Mouse (Mus musculus) right cerebral cortex, postnatal 14 days (tissue): ENCODE data around the gene Ubtd2.
A peak's percentile ranks its signal among the peaks of the same experiment; 100 is the strongest.

Source experiments
- DNase-seq: peaks from one replicate; pipeline ENCODE4 v3.0.0; 2022

The Ubtd2 gene

DNA sequence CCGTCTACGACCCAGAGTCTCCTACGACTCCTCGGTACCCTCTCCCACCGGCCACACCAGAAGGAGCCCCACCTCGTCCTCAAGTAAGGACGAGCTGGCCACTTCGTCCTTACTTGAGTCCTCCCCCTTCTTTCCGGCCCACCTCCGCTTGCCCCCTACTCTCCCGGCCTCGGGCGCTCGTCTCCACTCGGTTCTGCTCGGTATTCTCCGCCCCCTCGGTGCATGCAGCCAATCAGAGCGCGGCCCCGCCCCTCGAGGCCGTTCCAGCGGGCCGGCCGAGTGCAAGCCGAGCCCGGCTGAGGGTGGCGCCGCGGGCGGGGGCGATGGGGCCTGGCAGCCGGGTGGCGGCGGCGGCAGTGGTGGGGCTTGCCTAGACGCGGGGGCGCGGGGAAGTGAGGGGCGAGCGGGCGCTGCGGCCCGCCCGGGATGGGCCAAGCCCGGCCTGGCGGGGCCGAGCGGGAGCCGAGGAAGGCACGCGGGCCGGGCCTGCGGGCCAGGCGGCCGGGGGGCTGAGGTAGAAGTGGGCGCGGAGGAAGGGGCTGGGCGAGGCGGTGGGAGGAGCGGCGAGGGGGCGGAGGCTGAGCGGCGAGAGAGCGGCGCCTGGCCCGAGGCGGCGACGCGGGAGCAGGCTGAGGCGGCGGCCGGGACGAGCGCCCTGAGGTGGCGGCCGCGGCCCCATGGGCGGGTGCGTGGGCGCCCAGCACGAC is at the start of gene Ubtd2:
Gene Ubtd2, plus strand, starts transcription at position 571 of the 707 bp plus-strand sequence.
- DNase-seq: peak; percentile 96

DNA sequence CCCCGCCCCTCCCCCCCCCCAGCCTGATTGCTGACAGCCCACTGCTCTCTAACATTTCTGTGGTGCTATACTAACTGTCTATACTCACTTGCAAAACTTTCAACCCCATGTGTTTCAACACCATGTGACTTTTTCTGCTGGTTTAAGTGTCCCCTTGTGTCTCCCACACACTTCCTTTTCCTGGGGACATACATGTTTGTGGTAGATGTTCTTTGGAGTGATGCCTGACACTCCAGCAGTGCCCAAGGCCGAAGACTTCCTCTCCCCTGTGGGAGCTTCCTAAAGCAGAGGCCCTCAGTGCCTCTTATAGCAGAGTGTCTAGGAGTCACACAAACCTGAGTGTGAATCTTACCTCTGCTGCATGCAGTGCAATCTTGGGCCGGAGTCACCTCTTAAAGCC is 47.3 kb upstream of the Ubtd2 start:
- DNase-seq: no peak

DNA sequence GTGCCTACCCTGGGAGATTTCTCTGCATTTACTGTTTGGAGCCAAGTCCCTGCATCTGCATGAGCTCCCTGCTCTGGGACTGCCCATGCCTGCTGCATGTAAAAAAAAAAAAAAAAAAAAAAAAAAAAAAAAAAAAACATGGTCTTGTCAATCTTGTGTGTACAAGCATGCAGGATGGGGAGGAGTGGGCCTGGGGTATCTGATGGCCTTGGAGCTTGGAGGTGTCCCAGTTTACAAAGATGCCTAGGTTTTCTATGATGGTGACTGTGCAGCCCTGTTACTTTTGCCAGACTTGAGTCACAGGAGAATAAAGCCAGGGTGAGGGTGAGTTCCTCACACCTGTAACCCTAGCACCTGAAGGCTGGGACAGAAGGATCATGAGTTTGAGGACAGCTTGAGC is 46.1 kb upstream of the Ubtd2 start:
- no peak for DNase-seq

DNA sequence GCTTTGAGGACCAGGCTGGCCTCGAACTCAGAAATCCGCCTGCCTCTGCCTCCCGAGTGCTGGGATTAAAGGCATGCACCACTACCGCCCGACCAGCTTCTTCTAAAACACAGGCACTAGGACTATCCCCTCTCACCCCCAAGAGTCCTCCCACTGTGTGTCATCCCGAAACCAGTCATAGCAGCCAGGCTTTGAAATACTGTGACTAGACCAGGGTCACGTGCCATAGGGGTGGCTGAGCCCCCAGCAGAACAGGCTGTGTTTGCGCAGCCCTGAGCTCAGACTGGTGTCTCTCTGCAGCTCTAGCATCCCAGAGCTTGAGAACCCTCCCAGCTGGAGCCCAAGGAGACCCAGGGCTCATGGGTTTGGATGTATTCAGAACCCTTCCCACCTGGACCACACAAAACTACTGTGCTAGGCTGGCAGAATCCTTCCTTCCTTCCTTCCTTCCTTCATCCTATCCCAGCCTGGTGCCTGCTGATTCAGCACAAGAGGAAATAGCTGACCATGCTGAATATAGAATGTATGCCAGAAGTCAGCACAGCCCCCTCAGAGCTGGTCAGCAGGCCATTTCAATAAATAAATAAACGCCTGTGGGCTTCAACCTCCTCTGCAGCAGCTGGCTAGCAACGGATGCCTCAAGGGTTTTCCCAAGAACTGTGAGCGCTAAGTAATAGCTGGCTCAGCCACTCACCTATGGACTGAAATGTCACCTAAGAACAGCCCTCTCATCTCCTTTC is 45.2 kb upstream of the Ubtd2 start:
- no peak for DNase-seq

DNA sequence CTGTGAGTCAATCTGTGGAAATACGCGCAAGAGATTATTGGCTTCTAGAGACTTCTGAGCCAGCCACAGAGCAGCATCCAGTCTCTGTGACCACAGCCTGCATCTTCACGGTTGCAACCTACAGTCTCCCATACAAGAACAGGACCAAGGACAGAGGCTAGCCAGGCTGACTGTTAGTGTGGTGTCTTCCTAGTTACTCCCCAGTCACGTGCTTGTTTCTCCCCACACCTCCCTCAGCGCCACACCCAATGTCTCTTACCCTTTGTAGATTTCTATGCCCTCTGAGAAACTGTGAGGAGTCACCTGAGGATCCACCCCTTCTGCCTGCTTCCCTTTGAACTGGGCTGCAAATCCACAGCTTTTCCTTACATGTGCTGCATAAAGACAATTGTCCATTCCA is 35.2 kb upstream of the Ubtd2 start:
- no peak for DNase-seq

DNA sequence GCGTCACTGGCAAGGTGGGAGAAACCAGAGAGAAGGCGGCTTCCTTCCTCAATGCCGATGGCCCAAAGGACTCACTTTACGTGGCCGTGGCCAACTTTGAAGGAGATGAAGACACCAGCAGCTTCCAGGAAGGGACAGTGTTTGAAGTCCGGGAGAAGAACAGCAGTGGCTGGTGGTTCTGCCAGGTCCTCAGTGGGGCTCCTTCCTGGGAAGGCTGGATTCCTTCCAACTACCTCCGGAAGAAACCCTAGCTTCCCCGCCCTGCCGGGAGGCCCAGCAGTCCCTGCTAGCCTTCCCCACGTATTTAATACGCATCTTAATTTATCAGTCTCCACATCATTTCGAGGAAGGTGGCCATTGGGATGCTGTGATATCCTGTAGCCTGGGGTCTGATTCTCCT is 31.9 kb upstream of the Ubtd2 start:
- DNase-seq: no peak

DNA sequence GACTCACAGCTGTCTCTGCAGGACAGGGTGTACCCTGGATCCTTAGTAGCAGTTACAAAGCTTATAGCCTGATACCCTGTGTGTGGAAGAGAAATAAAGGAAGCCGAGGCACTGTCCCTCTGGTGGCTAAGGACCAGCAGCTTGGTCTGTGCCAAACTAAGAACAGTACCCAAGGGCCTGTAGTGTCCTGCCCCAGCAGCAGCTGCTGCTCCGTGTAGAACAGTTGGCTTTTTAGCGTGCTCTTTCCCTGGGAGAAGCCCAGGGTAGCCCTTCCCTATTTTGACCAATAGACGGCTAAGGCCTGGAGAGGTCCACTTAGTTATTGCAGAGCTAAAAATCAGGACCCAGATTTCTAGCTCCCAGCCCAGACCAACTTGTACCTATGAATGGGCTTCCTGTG is 30.6 kb upstream of the Ubtd2 start:
- DNase-seq: no peak

DNA sequence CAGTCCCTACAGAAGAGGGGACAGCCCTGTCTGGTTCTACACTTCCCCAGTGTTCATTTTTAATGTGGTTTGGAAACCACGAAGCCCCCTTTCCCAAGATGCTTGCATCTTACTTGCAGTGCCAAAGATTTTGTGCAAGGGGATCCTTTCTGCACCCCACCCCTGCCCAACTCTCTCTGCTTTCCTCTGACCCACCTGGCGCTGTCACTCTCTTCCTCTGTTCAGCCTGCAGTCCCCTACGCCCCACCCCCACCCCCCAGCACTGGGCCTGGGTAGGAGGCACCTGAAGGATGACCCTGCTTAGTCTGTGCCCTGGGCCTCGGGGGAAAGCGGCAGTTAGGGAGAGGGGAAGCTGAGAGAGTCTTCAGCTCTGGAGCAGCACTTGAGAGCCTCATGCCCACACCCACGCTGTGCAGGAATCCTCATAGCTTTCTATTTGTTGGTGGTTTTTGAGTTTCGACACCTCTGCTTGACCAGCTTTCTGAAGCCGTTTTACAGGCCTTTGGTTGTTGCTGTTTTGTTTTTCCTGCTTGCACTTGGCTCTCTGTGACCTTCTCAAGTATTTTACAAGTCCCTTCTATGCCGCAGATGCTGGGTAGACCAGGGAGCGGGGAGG is 30.0 kb upstream of the Ubtd2 start:
- DNase-seq: no peak

DNA sequence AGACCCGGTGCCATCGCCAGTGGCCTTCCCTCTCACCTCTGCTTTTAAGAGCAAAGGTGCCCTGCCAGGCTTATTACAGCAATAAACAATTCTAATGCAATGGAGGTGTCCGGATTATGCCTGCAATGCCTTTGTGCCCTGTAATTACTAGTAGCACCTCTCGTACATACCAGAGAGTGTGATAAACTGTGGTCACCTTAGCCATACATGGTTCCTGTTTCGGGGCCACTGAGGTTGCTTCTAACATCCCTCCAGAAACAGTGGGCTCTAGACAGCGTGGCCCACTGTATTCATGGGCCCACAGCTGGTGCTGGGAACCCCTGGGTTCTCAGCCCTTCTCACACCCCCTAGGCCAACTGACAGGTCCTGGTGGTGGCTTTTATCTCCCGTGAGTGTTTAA is 27.6 kb upstream of the Ubtd2 start:
- DNase-seq: no peak

DNA sequence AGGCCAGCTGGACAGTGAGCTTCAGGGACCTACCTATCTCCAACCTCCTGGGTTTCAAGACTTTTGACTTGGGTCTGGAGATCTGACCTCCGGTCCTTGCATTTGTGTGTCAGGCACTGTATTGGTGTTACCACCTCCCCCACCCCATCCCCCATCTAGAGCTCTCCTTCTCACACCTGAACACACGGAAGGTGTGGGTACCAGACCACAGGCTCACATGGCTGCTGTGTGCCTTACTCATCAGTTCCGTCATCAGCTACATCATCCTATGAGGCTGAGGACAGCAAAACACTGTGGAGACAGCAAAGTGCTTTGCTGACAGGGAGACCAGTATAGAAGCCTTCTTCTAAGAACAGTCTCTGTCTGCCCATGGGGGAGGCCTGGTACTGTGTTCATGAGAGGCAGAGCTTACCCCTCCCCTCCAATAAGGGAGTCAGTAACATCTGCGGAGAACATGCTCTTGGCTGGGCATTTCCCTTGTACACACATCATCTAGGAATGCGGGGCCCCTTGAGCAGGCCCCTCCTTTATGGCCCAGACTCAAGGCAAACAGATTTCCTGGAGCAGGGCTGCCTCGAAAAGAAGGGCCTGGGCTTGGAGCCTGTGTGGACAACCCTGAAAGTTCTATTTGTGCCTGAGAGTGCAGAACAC is 19.6 kb upstream of the Ubtd2 start:
- no peak for DNase-seq

DNA sequence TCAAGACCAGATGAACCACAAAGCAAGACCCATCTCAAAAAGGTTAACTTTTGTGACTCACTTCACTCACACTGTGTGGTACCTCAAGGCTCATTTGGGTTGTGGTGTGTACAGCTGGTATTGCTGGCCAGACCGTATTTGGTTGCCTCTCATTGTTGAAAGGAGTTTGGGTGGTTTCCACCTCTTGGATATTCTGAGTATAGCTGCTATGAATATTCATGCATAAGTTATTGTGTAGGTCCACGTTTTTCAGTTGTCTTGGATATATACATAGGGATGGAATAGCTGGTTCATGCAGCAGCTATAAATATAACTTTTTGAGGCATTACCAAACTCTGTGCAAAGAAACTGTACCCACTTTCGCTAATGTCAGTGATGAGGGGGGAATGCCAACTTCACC is 12.6 kb upstream of the Ubtd2 start:
- no peak for DNase-seq

DNA sequence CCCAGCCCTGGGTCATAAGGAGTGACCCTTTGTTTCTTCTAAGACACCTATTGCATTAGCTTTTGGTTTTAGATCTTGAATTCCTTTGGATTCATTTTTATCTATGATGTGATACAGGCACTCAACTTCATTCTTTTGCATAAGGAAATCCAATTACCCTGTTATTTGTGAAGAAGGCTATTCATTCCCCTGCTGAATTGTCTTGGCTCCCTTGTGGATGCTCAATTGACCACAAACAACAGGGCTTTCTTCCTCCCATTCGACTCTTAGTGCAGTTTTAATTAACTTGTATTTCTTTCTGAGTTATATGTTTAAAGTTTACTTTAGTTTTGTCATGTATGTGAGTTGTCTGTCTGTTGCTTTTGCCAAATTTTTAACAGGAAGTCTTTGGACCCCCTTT is 10.9 kb upstream of the Ubtd2 start:
- no peak for DNase-seq

DNA sequence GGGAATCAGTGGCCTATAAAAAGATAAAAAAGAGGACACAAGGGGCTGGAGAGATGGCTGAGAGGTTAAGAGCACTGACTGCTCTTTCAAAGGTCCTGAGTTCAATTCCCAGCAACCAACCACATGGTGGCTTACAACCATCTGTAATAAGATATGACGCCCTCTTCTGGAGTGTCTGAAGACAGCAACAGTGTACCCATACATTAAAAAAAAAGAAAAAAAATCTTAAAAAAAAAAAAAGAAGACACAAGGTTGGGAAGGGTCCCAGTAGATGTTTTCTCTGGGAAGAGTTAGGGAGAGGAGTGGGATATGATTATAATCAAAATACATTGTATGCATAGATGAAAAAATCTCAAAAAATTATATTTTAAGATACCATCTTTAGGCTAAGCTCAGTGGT is 10.0 kb upstream of the Ubtd2 start:
- DNase-seq: no peak

DNA sequence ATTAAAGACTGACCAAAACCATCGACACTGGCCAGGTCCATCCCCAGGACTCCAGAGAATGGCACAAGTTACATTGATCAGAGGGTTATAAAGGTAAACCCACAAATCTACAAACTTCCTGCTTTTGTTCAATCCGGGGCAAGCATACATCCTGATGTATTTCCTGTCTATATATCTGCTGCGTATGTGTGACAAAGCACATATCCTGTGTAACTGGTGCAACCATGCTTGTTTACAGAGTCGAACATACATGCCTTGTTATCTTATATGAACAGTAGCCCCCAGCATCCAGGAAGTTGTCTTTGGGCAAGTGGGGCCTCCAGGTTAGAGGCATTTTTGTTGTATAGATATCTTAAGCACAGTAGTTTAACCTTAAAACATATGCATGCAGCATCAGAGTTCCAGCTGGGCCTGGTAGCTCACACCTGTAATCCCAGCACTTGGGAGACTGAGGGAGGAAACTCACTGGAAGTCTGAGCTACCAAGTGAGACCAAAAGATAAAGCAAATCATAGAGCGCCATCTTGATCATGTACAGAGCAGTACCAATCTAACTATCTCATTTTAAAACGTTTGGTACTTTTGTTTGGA is 9.4 kb upstream of the Ubtd2 start:
- DNase-seq: no peak

DNA sequence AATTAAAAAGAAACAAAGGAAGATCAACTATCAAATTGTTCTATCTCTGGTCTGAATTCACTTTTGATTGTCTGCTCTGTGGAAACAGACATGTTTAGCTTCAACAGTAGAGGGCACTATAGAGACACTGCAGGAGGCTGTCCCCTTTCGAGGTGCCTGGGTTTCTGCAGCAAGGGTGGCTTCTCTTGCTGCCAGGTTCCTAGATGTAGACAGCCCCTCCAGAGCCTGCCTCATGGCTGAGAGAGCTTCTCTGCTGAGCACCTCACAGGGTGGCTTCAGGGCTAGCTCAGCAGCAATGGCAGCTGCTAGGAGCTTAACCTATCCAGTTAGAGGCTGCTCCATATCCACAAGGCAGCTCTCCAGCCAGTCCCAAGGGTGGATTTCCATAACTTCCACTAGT is 5.0 kb upstream of the Ubtd2 start:
- DNase-seq: peak; percentile 25

DNA sequence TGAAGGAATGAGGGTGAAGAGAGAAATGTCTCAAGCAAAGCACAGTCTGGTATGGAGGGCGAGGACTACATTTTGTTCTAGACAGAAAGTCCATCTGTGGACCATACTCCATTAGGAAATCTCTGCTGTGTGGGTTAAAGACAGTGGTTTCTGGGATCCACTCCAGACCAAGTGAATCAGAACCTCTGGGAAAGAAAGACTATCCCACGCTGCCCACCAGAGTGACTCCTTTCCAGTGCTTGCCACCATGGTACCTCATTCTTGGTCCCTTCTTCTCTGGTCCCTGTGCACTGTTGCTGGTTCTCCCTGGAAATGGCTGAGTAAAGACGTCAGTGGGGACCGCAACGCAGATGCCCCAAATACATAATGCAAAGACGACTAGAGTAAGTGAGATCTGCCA is 3.9 kb upstream of the Ubtd2 start:
- no peak for DNase-seq

DNA sequence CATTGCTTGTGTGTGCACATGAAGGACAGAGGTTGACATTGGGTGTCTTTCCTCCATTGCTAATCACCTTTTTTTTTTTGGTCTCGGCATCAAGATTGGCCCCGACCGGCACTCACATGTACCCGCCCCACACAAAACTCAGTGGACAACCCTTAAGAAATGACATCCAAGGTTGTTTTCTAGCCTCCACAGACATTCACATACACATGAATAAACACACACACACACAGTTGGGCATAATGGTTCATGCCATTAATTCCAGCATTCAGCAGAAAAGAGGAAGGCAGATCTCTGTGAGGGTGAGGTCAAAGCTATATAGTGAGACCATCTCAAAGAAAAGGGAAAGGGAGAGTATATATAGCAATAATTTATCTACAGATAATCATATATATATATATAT is 2.4 kb upstream of the Ubtd2 start:
- DNase-seq: no peak

DNA sequence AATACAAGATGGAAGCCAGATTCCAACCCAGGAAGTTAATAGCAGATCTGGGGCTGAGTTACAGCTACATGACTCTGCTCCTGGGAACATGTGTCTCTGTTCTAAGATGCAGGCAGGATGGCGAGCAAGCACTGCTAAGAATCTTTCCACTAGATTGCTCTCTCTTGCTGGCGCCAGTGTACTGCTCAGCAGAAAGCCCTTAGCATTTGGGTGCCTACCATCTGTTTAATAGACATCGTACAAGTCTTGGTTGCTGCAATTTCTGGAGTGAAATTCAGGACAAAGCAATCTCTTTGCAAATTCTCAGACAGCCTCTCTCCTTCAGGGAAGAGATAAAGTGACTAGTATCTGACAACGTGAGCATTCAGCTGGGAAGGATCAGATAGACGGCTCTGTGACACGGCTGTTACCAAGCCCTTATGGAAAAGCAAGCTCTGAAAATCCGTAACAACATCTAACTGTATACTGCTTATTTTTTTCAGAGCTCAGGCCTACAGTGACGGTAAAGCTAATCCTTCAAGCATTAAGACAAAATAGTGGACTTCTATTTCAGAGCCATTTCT is 1.7 kb upstream of the Ubtd2 start:
- no peak for DNase-seq

DNA sequence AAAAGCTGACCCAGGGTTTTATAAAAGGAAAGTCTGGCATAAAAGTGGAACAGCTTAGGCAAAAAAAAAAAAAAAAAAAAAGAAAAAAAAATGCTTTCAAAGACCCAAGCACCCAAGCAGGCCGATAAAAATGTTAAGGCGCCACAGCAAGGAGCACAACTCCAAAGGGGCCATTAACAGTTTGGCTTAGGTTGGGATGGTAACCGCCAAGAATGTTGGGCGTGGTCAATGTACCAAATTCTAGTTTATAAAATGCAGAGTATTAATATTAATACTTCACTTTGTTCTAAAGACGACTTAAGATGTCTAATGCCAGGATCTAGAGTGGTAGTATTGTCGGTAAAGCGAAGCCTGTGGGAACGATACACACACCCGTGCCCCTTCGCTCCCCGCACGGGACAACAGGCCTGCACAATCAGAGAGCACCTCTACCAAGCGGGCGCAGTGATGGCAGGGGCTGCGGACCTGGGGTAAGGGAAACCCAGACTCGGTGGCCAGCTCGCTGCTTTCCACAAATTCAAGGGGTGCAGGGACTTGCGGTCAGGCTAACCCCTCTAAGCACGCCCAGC is 855 bp upstream of the Ubtd2 start:
- DNase-seq: no peak

DNA sequence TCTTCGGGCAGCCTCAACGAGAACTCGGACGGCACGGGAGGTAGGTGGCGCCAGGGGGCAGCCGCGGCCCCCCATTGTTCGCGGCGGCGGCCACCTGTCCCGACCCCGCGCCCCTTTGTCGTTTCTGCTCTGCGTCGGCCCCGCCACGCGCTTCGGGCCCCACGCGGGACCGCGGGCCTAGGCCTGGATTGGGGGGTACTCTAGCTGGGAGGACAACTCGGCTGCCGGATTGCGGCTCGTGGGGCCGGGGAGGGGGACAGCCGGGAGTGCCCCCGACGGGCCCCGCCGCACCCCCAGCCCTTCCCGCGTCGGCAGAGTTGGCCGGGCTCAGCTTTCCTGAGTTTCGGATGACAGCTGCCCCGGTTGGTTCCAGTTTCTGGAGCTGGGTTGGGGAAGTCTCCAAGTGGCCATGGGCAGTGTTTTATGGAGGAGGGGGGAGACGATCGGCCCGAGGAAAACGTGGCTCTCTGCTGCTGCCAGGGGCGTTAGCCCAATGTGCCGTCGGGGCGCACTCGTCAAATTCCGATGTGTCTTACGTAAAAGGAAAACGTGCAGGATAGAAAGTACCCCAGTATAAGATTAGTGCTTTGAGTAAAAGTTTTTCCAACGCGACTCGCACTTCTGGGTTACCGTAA is 454 bp downstream of the Ubtd2 start:
- DNase-seq: peak; percentile 22

DNA sequence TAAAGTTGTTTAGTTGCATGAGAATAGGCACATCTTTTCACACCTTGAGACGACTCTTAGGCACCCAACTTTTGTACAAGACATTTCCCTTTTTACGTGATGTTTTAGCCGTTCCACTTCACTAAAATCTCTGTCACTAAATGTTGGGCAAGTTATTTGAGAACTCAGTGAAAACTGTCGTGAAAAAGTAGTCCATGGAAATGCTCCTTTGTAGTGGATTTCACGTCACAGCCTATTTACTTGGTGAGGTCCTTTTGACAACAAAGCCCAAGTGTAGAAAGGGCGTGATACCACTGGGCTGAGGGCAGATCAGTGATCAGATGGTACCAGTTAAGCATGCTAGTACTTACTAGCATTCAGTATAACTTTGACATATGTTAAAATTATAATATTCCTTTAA is 1.2 kb downstream of the Ubtd2 start:
- no peak for DNase-seq

DNA sequence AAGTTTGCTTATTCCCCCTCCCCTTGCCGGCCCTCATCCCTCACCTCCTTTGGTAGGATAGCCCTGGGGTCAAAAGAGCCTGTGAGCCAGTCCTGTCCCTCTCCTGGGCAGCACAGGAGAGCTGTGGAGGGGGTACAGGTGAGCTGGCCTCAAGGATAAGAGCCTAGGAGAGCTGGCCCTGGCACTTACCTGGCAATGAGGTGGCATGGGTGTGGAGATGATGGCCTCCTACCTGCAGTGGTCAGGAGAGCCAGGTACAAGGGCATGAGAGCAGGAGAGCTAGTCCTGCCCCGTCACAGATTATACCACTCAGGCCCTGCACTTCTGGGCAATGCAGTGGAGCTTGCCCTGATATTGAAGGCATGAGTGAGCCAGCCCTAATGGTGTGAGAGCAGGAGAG is 9.1 kb downstream of the Ubtd2 start:
- DNase-seq: no peak
